Mouse (Mus musculus): Measurements from ENCODE around the gene Tmem163. TPM values are rescaled to one million over a fixed set of nuclear protein-coding genes. Genes with fewer than 3 reads are reported as not detected.

Gene Tmem163
- total RNA-seq, 2 experiments from 2014 or later = not detected

DNA sequence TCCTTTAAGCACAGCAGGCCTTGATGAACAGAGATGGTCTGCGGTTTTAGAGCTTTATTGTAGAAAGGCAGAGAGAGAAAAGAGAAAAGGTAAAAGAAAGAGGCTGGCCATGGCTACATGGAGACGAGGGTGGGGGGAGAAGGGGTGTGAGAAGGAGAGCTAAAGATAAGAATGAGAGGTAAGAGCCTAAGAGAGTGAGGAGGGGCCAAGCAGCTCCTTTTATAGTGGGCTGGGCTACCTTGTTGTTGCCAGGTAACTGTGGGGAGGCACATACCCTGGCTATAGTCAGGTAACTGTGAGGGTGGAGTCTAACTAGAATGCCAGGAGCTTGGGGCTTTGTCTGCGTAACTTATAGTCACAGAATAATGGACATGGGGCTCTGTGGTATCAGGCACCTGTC is 110.7 kb downstream of the Tmem163 start:
- no peak for DNase-seq (ENCODE audit: low spot score)

DNA sequence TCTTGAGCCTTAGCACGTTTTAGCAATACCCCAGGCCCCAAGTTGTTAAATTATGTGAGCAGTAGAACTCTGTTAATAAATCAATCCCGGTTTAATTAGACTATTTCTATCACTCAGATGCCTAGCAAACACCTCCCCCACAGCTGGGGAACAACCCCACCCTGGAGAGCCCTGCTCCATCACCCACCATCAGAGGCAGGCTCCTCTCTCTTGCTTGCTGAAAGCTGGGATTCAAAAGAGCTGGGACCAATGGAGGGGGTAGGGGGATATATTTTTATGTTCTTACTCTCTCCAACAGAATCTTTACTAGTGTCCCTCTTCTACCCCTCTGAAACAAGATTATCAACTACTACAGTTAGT is 122.9 kb downstream of the Tmem163 start:
- DNase-seq (ENCODE audit: low spot score) = no peak

DNA sequence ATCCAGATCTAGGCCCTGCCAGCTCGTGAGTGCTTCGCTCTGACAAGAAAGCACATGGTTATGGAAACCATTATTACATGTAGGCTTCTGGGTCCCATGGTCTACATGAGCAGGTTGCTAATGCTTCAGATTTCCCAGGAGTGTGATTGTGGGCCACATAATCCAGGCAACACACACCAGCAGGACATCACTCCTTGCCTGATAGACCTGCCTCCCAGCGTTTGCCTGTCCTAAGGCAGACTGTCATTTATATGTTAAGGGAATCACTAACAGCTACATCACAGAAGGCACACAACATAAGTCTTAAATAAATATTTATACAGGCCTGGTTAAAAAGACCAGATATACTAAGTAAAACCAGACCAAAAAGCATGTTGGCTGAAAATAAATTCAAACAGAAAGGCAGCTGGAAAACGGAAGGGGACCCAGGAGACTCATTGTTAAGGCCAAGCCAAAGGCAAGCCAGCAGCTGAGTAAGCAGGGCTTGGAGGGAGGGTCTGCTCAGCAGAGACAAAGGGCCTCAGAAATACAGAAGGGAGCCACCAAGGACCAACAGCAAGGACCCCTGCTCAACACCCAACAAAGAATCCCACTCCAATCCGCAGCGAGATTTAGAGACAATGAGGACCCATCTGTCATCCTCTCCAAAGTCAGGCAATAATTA is 123.4 kb downstream of the Tmem163 start:
- DNase-seq (ENCODE audit: low spot score) = no peak

DNA sequence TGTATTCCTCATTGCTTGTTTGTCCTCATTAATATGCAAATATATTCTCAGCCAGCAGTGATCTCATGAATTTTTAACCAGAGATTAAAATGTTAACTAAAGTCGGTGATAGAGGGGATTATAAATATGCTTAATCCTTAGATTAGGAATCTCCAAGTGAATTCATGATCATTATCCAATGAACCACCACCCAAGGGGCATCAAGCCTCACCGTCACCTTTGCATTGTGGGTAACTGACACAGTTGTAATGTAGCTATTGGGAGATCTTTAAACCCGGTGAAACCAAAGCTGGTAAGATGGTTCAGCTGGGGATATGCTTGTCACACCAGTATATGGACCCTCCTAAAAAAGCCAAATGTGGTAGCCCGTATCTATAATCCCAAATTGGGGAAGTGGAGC is 131.3 kb downstream of the Tmem163 start:
- no peak for DNase-seq (ENCODE audit: low spot score)

DNA sequence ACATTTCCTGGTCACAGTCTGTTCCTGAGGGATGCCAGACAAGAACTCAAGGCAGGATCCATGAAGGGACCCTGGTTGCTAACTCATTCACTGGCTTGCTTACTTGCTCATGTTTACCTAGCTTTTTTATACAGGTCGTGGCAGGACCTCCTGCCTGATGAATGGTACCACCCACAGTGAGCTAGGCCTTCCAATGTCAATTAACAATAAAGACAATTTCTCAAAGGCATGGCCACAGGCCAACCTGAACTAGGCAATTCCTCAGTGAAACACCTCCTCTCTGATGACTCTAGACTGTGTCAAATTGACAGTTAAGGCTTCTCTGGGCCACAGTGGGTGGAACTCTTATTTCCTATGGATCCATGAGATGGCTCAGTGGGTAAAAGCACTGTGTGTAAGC is 136.6 kb downstream of the Tmem163 start:
- no peak for DNase-seq (ENCODE audit: low spot score)

DNA sequence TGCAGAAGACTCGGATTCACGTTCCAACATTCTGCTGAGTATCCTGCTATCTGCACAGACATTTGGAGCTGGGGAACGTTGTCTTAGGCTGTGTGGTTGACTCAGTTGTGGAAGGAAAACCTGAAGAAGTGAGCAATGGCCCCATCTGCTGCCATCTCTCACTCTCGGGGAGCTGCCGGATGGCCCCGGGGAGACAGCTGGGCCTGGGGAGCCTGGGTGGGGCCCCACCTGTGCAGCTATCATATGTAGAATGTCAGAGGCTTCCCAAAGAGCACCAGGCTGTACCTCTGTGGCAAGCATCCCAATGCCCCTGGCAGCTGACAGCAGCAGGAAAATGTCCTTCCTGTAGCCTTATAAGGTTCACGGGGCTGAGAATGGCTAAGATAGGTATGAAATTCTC is 137.4 kb downstream of the Tmem163 start:
- DNase-seq (ENCODE audit: low spot score) = no peak

DNA sequence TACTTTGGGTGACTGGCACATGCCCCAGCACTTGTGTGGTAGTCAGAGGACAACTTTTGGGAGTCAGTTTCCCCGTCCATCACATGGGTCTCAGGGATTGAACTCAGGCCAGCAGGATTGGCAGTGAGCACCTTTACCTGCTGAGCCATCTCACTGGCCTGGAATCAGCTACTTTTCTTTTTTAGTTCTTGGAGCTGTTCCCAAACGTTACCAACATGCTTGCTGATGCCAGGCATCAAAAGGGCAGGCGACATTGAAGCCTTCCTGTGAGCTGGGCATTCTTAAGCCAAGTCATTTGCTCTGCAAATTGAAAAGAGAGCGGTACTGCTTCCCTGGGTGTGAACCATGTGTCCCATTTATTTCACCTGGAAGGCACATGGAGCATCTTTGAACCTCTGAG is 137.8 kb downstream of the Tmem163 start:
- no peak for DNase-seq (ENCODE audit: low spot score)

DNA sequence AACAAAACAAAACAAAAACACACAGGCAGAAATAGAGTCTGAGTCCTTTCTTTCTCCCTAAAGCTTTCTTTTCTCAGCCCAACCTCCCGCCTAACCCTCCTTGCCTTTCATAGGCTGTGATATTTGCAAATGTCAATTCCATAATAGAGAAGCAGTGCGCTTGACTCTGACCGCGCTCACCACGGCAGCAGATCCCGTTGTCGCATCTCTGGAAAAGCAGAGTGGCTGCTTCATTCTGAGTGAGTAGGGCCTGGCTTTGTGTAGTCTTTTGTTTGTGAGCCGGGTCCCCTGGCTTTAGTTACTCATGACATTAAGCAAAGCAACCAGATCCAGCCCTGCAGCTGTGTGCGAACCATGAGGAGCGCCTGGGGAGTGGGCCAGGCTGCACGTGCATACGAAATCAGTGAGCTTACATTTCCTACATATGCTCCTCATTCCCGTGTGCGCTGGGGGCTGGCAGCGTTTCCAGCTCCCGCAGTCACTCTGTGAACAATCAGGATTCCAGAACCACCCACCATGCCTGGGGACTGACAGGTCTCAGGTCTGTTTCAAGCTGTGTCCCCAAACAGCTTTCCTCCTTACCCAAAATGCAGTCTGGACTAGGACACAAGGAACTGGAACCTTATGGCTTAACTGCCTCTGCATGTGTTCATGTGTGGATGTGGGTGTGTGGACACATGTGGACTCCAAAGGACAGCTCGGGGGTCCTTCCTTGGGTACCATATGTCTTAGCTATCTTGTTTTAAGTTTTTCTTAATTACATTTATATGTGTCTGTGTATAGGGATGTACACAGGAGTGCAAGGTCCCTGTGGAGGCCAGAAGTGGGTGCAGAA is 141.9 kb downstream of the Tmem163 start:
- DNase-seq (ENCODE audit: low spot score) = no peak

DNA sequence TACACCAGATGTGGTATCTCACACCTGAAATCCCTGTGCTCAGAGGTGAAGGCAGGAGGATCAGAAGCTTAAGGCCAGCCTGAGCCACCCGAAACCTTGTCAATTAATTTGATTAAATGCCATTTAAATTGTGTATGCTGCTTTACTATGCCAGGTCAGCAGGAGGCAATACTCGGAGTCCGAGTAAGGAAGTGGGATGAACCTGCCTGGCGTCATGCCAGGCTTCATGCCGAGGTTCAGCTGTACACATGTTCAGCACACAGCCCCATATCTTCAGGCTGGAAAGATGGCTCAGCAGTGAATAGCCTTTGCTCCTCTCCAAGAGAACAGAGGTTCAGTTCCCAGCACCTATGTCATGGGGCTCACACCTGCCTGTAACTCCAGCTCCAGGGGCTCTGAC is 142.9 kb downstream of the Tmem163 start:
- no peak for DNase-seq (ENCODE audit: low spot score)

DNA sequence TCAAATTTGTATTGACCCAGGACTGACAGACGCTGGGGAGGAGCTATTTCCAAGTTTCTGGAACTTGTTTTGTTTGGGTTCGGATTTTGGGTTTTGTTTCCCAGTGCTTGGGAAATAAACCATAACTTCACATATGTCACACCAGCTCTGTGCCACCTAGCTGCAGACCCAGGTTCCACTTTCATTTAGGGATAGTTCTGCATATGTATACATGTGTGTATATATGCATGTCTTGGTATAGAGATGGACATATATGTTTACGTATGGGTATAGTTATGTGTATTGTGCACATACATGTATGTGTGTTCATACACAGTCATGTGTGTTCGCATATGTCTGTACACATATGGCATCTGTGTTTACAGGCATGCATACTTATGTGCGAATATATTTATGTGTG is 147.6 kb downstream of the Tmem163 start:
- no peak for DNase-seq (ENCODE audit: low spot score)

DNA sequence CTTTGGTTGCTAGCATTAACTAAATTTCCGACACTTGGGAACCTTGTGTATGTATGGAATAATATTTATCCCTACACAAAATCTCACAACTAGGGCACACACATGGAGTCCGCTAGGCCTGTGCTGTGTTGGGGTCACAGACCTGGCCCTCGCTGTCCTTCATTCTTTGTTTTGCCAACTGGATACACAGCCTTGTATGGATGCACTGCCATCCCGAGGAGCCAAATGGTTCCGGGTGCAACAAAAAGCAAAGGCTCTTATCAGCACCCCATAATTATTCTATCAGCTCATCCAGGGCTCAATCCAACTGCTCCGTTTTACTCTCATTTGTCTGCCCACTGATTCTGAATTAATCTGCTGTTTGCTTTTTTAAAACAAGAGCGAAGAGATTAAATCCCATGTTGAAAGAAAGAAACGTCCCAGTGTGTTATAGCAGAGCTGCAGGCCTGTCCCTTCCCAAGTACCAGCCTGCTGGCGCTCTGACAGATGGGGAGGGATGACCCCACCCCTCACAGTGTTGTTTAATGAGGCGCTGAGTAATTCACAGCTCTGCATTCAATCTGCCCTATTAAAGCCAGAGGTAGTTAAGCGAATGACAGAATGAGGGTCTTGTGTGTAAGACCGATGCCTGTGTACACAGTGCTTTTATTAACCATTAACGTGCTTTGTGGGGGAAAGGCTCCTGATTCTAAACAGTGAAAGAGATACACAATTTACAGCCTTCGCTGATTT is 148.3 kb downstream of the Tmem163 start:
- DNase-seq (ENCODE audit: low spot score) = no peak

DNA sequence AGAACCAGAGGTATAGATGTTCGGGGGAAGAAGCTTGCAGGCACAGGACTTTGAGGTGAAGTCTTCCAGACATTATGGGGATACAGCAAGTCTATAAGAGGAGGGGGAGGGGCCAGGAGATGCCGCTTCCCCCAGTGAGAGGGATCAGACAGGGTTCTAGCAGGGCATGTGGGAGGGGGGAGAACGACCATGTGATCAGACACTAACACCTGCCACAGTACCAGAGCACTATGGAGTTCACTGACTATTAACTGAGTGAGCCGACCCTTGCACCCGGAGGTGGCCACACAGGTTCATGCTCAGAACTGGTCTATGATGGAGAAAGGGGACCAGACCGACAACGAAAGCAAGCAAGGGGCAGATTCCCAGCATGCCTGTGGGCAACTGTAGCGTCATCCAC is 156.0 kb downstream of the Tmem163 start:
- no peak for DNase-seq (ENCODE audit: low spot score)

DNA sequence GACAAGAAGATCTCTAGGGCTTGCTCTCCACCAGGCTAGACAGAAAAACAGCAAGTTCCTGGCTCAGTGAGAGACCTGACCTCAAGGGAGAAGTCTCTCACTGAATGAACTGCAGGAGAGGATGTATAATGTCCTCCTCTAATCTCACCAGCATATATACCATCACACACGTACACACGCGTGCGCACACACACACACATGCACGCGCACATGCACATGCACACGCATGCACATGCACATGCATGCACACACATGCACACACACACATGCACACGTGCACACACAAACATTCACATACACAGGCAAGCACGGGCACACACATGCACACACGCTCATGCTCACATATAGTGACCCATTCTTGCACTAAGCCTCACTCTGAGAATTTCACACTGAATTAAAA is 164.5 kb downstream of the Tmem163 start:
- DNase-seq (ENCODE audit: low spot score) = no peak

DNA sequence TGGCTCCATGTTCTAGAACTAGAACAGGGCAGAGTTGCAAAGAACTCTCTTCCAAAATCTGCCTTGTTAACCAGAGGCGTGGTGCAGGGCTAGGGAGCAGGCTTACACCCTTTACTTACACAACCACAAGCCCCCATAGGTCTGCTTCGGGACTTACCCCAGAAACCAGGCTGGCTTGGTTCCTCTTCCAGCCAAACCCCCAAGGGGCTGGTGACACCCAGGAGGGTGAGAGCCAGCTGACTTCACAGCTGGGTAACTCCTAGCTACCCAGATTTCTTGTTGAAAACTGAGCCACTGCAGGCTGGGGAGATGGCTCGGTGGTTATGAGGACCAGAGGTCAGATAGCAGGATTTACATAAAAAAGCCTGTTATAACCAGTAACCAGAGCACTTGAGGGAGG is 164.9 kb downstream of the Tmem163 start:
- no peak for DNase-seq (ENCODE audit: low spot score)

DNA sequence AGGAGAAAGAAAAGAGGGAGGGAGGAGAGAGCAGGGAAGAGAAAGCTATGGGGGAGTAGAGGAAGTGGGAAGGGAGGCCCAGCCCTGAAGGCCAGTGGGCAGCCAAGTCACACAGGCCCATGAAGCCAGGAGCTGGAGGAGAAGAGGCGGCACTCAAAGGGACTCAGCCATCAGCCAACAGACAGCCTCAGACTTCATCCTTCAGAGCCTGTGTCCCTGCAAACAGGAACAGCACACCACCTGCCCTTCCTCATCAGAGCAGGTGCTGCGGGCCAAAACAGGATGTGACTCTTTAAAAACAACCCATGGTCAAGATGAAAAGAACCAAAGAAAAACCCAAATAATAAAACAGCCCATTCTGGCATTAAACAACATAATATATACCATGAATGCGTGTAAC is 165.7 kb downstream of the Tmem163 start:
- no peak for DNase-seq (ENCODE audit: low spot score)

DNA sequence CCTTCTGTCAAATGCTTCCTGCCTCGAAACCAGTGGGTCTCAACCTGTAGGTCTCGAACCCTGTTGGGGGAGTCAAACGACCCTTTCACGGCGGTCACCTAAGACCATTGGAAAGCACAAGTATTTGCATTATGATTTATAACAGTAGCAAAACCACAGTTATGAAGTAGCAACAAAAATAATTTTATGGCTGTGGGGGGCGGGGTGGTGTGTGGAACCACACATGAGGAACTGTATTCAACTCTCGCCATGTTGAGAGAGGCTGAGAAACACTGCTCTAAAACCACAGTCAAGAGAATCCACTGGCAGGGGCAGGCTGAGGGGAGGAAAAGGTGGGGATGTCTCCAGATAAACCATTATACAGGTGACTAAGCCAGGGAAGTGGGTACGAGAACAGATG is 166.2 kb downstream of the Tmem163 start:
- no peak for DNase-seq (ENCODE audit: low spot score)

DNA sequence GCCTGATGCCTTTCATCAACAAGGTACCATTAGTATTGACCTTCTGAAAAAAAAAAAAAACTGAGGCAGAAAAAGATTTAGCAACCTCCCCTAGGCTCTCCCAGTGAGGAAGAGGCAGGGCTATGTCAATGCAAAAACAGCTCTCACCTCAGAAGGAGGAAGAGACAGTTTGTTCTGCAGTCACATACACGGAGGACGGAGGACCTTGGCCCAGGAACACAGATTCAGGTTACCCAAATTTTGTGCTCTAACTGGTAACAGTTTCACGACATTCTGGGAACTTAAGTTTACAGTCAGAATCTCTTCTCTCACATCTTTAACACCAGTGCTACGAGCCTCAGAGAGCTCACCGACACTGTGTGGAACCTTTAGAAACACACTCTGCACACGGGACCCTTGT is 166.6 kb downstream of the Tmem163 start:
- no peak for DNase-seq (ENCODE audit: low spot score)

DNA sequence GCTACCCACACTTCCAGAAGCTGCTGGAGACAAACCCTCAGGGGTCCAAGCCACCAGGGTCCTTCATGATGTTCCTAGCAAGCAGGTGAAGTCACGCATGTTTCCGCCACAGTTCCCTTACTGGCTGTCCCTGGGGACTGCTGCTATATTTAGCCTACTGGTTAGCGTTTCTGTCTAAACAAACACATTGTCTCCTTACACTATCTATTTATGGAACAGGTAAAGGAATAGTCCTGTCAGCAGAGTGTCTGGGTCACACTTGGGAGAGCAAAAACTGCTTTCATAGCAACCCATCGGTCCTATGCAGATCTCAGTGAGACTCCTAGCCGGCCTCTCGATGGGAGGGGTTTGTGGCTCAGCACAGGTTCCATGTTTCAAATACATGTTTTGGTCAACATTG is 168.0 kb downstream of the Tmem163 start:
- DNase-seq (ENCODE audit: low spot score) = no peak

DNA sequence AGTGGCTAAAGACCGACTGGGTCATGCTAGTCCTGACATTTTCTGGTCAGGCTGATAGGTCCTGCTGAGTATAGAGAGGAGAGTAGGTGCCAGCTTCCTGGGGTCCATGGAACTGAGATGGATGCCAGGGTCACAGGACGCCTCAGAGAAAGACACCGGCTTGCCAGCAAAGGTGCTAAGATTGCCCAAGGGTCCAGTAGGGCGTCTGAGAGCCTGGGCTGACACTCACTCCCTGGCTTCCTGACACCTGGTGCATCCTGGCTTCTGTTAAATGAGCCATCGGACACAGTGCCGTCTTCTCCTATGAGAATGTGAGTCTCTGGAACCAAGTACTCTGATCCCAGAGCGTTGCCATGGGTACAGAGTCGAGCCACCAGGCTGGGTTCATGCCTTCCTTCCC is 170.4 kb downstream of the Tmem163 start:
- DNase-seq (ENCODE audit: low spot score) = no peak

DNA sequence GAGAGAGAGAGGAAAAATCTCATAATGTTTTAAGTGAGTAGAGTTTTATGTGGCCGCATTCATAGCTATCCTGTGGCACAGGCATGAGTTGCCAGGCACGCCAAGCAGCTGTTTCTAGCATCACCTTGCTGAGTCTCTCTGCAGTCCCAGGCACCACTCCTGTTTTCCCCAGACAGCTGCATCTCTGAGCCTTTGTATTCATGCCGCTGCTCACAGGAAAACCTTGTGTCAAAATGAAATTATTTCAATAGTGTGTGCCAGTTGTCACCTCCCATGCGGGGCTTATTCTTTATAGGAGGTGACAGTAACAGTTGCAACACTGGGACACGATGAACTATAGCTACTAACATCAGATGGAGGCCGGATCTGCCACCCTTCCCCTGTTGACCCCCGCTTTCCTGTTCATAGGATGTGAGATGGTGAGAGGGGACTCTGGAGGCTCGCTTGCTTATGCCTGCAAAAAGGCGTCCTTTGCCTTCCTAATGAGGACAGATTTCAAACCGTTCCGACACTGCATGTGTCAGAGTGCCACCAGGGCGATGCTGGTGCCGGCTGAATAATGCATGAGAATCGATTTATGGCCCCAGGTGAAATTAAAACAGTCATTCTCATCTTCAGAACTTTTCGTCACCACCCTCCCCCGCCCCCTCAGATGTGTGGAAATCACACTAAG is 171.1 kb downstream of the Tmem163 start:
- no peak for DNase-seq (ENCODE audit: low spot score)

DNA sequence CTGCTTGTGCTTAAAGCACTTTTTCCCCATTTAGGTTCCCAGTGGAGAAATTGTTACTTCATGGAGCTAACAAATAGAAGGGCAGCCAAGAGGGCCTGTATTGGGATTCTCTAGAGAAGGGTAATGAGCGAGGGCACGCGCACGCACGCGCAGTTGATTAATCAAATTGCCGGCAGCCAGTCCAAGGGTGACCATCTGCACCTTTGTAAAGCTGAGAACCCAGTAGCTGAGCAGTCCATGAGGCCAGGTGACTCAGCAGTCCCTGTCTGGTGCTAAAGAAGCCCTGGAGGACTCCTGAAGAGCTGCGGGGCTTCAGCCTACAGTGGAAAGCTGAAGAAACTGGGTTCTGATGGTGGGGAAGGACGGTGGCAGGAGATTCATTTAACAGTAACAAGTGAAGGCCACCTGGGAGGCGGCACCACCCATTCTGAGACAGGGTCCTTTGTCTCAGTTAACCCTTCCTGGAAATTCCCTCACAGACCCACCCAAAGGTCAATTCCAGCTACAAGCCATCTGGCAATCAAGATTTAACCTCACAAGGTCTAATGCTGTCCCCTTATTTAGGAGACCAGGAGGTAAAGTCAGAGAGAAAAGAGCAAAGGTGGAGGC is 172.2 kb downstream of the Tmem163 start:
- DNase-seq (ENCODE audit: low spot score) = no peak

DNA sequence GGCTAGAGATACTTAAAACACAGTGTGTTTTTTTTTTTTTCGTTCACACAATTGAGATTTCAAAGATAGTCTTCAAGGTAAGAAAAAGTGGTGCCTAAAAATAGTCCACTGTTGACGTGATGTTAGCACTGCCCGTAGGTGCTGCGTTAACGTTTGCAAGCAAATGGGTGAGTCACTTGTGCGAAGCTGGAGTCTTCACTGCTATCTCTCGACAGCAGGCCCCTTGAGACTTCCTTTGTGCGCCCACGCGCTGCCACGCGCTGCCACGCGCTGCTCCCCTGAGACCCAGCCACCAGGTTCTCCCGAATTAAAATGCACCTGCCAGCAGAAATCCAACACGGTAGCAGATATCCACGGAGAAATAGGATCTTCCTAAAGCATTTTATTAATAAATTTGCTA is 178.6 kb downstream of the Tmem163 start:
- DNase-seq (ENCODE audit: low spot score) = no peak
